Mouse (Mus musculus) kidney, adult 2 months (tissue): ENCODE results near the gene Cd207. TPM values are rescaled to one million over a fixed set of nuclear protein-coding genes. Genes with fewer than 3 reads are reported as not detected.

ENCODE experiments used
- DNase-seq: peaks from one replicate; pipeline ENCODE4 v3.0.0; 2021
- H3K27ac ChIP-seq: fragments of 200-500 bp; 2 replicates; pipeline ENCODE4 v1.5.1; 2012; ENCODE audit warnings: low read depth, low read length, control low read depth, inconsistent platforms; ENCODE audit not compliant: insufficient read depth
- H3K27me3 ChIP-seq: fragments of 200-500 bp; replicated peaks from 2 replicates; pipeline ENCODE4 v1.6.1; 2012; ENCODE audit warnings: mild to moderate bottlenecking, moderate library complexity, low read length, inconsistent platforms; ENCODE audit not compliant: control insufficient read depth, insufficient read depth
- H3K36me3 ChIP-seq: fragments of 200-500 bp; 2 replicates; pipeline ENCODE4 v1.6.1; 2012; ENCODE audit warnings: mild to moderate bottlenecking, moderate library complexity, low read length, inconsistent platforms; ENCODE audit not compliant: control insufficient read depth, insufficient read depth
- H3K4me1 ChIP-seq: fragments of 200-500 bp; 2 replicates; pipeline ENCODE4 v1.6.1; 2011; ENCODE audit warnings: low read length; ENCODE audit not compliant: control insufficient read depth, insufficient read depth
- H3K4me3 ChIP-seq: fragments of 200-500 bp; 2 replicates; pipeline ENCODE4 v1.5.1; 2011; ENCODE audit warnings: mild to moderate bottlenecking, low read depth, low read length, control low read depth; ENCODE audit not compliant: insufficient read depth
- CTCF ChIP-seq: fragments of 200-500 bp; conservative IDR thresholded peaks from 2 replicates; pipeline ENCODE4 v1.5.1; 2011; ENCODE audit warnings: low read depth, mild to moderate bottlenecking, control low read depth, low read length, moderate library complexity, mixed read lengths; ENCODE audit not compliant: insufficient read depth, insufficient read length
- POLR2A ChIP-seq: fragments of 200-500 bp; IDR thresholded peaks from one replicate; pipeline ENCODE4 v1.6.1; 2011; ENCODE audit warnings: low read depth, low read length, control low read depth
- WGBS: fragments of 180-500 bp; shearing (Covaris S2); methylation state at CpG from one replicate; pipeline ENCODE4 v1.1.7; 2018; 5-methylcytosine and 5-hydroxymethylcytosine counted together
- polyA plus RNA-seq: library from polyadenylated mRNA; depleted of rRNA; stranded (reverse); fragments of >200 nt; gene quantifications from 2 replicates; pipeline ENCODE4 v1.2.3, GENCODE M21; 2012; rRNA removed

The Cd207 gene
- polyA plus RNA-seq, 1 experiment, result 0.28 TPM

DNA sequence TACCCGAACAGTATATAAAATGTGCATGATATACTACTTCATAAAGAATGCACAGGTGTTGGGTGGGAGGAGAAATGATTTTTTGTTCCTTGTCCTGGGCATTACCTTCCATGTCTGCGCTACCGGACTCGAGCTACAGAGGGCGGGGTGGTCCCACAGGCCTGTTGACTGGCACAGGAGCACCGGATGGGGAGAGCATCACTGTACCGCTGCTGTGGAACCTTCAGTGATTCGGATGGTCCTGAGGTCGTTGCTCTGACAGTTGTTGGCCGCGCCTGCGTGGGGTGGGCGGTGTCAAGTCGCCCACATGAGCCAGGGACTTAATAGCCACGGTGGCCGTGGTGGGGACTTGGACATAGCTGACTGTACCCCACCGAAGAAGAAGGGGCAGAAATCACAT is 50.9 kb downstream of the Cd207 start:
- Histone ChIP-seq H3K27ac (no peak overlapping the region), H3K4me1 (no peaks in the 10 kb centered on the region), H3K36me3 (no peaks in the 10 kb centered on the region), H3K4me3 (no peak overlapping the region), H3K27me3 (no peaks in the 10 kb centered on the region; the same call in 1 of the 2 replicates)
- WGBS, result 67% methylated on average over 17 of the region's 17 CpGs
- no peak for DNase-seq
- TF ChIP-seq POLR2A (no peak), CTCF (no peak)

Other genes starting within 250 kb of the Cd207 start
- 7.1 and 8.0 TPM in 2 replicates for gene Tet3, start 218.8 kb downstream of the Cd207 start, polyA plus RNA-seq
- gene Dguok, start 170.9 kb downstream of the Cd207 start, polyA plus RNA-seq, result 50.0 and 50.5 TPM in 2 replicates
- 2.0 and 10.5 TPM in 2 replicates for gene Actg2, start 141.6 kb downstream of the Cd207 start, polyA plus RNA-seq
- gene Stambp, start 105.1 kb downstream of the Cd207 start, polyA plus RNA-seq, result 13.9 and 15.7 TPM in 2 replicates
- not detected in 2 replicates for gene Clec4f, start 21.7 kb downstream of the Cd207 start, polyA plus RNA-seq
- gene Vax2, start 33.4 kb upstream of the Cd207 start, polyA plus RNA-seq, result not detected in 2 replicates
- gene Atp6v1b1, start 65.1 kb upstream of the Cd207 start, polyA plus RNA-seq, result 137 and 154 TPM in 2 replicates
- gene Ankrd53, start 84.8 kb upstream of the Cd207 start, polyA plus RNA-seq, result 0.14 TPM in 2 replicates
- 156 and 169 TPM in 2 replicates for gene Tex261, start 98.0 kb upstream of the Cd207 start, polyA plus RNA-seq
- gene Nagk, start 117.1 kb upstream of the Cd207 start, polyA plus RNA-seq, result 32.2 and 38.6 TPM in 2 replicates
- 7.1 and 10.0 TPM in 2 replicates for gene Paip2b, start 153.9 kb upstream of the Cd207 start, polyA plus RNA-seq
- 6.2 and 7.4 TPM in 2 replicates for gene Zfp638, start 189.3 kb upstream of the Cd207 start, polyA plus RNA-seq